Mouse (Mus musculus) cortical plate, adult 2 months (tissue): ENCODE results near the gene Ptpn9. TPM values are rescaled to one million over a fixed set of nuclear protein-coding genes. Genes with fewer than 3 reads are reported as not detected.

Experiments
- H3K27ac ChIP-seq: fragments of 200-500 bp; 2 replicates; pipeline ENCODE4 v1.5.1; 2012; ENCODE audit warnings: low read length, control low read depth, inconsistent platforms; ENCODE audit not compliant: insufficient read depth
- H3K4me1 ChIP-seq: fragments of 200-500 bp; 2 replicates; pipeline ENCODE4 v1.6.1; 2011; ENCODE audit warnings: low read length; ENCODE audit not compliant: control insufficient read depth, insufficient read depth
- H3K4me3 ChIP-seq: fragments of 200-500 bp; 2 replicates; pipeline ENCODE4 v1.5.1; 2011; ENCODE audit warnings: mild to moderate bottlenecking, low read length, control low read depth; ENCODE audit not compliant: insufficient read depth
- CTCF ChIP-seq: fragments of 200-500 bp; IDR thresholded peaks from 2 replicates; pipeline ENCODE4 v1.5.1; 2011; ENCODE audit warnings: mild to moderate bottlenecking, control low read depth, low read length; ENCODE audit not compliant: insufficient read depth; ENCODE audit errors: extremely low read depth
- POLR2A ChIP-seq: fragments of 200-500 bp; IDR thresholded peaks from 2 replicates; pipeline ENCODE4 v1.6.1; 2011; ENCODE audit warnings: mild to moderate bottlenecking, low read length, control low read depth; ENCODE audit not compliant: insufficient read depth; ENCODE audit errors: extremely low read depth
- polyA plus RNA-seq: library from polyadenylated mRNA; depleted of rRNA; stranded (reverse); fragments of >200 nt; gene quantifications from 2 replicates; pipeline ENCODE4 v1.2.3, GENCODE M21; 2012

Ptpn9 gene
- polyA plus RNA-seq, 1 experiment, result 23.9 TPM

- no peak for TF ChIP-seq CTCF
- Histone ChIP-seq H3K27ac (no peak overlapping the region), H3K4me1 (no peaks in the 10 kb centered on the region)
Measured at GRCm38 (mm10) chr9:57012895-57013294, 18.2 kb downstream of the Ptpn9 start.

GRCm38 (mm10) chr9:57013756-57014155, 19.0 kb downstream of the Ptpn9 start:
- no peak for TF ChIP-seq CTCF
- no peak for TF ChIP-seq POLR2A
- Histone ChIP-seq H3K4me1 (no peaks in the 10 kb centered on the region), H3K27ac (no peak overlapping the region), H3K4me3 (no peak overlapping the region)

More at GRCm38 (mm10) chr9:57012895-57013294, 18.2 kb downstream of the Ptpn9 start:
- H3K4me3 ChIP-seq, result no peak overlapping the region

GRCm38 (mm10) chr9:57014766-57015165, 20.0 kb downstream of the Ptpn9 start:
- TF ChIP-seq CTCF (no peak), POLR2A (no peak)
- no peak overlapping the region for H3K27ac ChIP-seq
- no peaks in the 10 kb centered on the region for H3K4me1 ChIP-seq
- no peak overlapping the region for H3K4me3 ChIP-seq

- Histone ChIP-seq H3K4me3 (no peak overlapping the region), H3K4me1 (no peaks in the 10 kb centered on the region), H3K27ac (no peak overlapping the region; the same call in 1 of the 2 replicates)
- TF ChIP-seq CTCF (no peak), POLR2A (no peak)
Measured at GRCm38 (mm10) chr9:57017631-57018030, 22.9 kb downstream of the Ptpn9 start.

- 0 out of 2 replicates have a peak, but pooled peaks have one; percentile 30 for TF ChIP-seq POLR2A
- no peak for TF ChIP-seq CTCF
- peaks cover 2% of the 10 kb centered on the region; the same call in 1 of the 2 replicates for H3K4me1 ChIP-seq
- H3K27ac ChIP-seq, result peak overlapping the region; percentile 60; the same call in 1 of the 2 replicates
- H3K4me3 ChIP-seq, result no peak overlapping the region
Measured at GRCm38 (mm10) chr9:57031756-57032155, 37.0 kb downstream of the Ptpn9 start.

- no peaks in the 10 kb centered on the region for H3K4me1 ChIP-seq
- H3K4me3 ChIP-seq, result no peak overlapping the region
- TF ChIP-seq POLR2A (no peak), CTCF (0 out of 2 replicates have a peak, but pooled peaks have one; percentile 2)
- H3K27ac ChIP-seq, result no peak overlapping the region
Measured at GRCm38 (mm10) chr9:57056237-57056636, 61.5 kb downstream of the Ptpn9 start.

- no peak for TF ChIP-seq CTCF
- TF ChIP-seq POLR2A, result no peak
- no peak overlapping the region for H3K4me3 ChIP-seq
- no peak overlapping the region for H3K27ac ChIP-seq
- no peaks in the 10 kb centered on the region for H3K4me1 ChIP-seq
Measured at GRCm38 (mm10) chr9:57064164-57064563, 69.4 kb downstream of the Ptpn9 start.

- no peak overlapping the region for H3K27ac ChIP-seq
- TF ChIP-seq CTCF (no peak), POLR2A (no peak)
- no peak overlapping the region for H3K4me3 ChIP-seq
- no peaks in the 10 kb centered on the region for H3K4me1 ChIP-seq
Measured at GRCm38 (mm10) chr9:57068266-57068665, 73.5 kb downstream of the Ptpn9 start.

GRCm38 (mm10) chr9:57070262-57070661, 75.5 kb downstream of the Ptpn9 start:
- Histone ChIP-seq H3K27ac (no peak overlapping the region), H3K4me3 (no peak overlapping the region), H3K4me1 (peaks cover 4% of the 10 kb centered on the region; the same call in 1 of the 2 replicates)
- TF ChIP-seq POLR2A (no peak), CTCF (no peak)

- H3K4me3 ChIP-seq, result peak overlapping the region; percentile 78
- no peak for TF ChIP-seq CTCF
- TF ChIP-seq POLR2A, result no peak
- H3K4me1 ChIP-seq, result peaks cover 4% of the 10 kb centered on the region; the same call in 1 of the 2 replicates
- no peak overlapping the region for H3K27ac ChIP-seq
Measured at GRCm38 (mm10) chr9:57070800-57071545, 76.2 kb downstream of the Ptpn9 start.
